Mouse (Mus musculus): Measurements from ENCODE around the gene Slf2.

GRCm38 (mm10) chr19:44997786-44998185, 66.8 kb downstream of the Slf2 start:
- TF ChIP-seq TCF12 (IDR thresholded peaks at IDR 0.05; ENCODE audit: insufficient read depth, poor library complexity, severe bottlenecking): no peak
- TF ChIP-seq POLR2A (IDR thresholded peaks at IDR 0.05; ENCODE audit: insufficient read length, low read depth): no peak
- no peak for TF ChIP-seq USF1 (IDR thresholded peaks at IDR 0.05; ENCODE audit: low read depth)
- TF ChIP-seq E2F4 (IDR thresholded peaks at IDR 0.05; ENCODE audit: insufficient read depth): no peak
- no peak for TF ChIP-seq SRF (IDR thresholded peaks at IDR 0.05; ENCODE audit: control insufficient read depth, insufficient read length, low read depth)
- no peak for TF ChIP-seq CEBPB (IDR thresholded peaks at IDR 0.05; ENCODE audit: insufficient read depth, poor library complexity, severe bottlenecking)
- TF ChIP-seq TCF3 (IDR thresholded peaks at IDR 0.05; ENCODE audit: insufficient read length, low read depth): no peak
- no peak for TF ChIP-seq MAX (IDR thresholded peaks at IDR 0.05; ENCODE audit: low read depth)
- no peak for TF ChIP-seq POLR2AphosphoS2 (IDR thresholded peaks at IDR 0.05; ENCODE audit: insufficient read length, low read depth)
- no peak for TF ChIP-seq MYOG (IDR thresholded peaks at IDR 0.05; ENCODE audit: control insufficient read depth in 1 of 3, insufficient read depth in 1 of 3, insufficient read length in 2 of 3, low read depth in 2 of 3)
- no peak for TF ChIP-seq MYOD1 (IDR thresholded peaks at IDR 0.05; ENCODE audit: control insufficient read depth in 1 of 3, insufficient read length in 2 of 3, low read depth in 2 of 3)
